Mouse (Mus musculus): ENCODE measurements around the gene Dhx58.
A peak's percentile ranks its signal among the peaks of the same experiment; 100 is the strongest.

Dhx58 gene

GRCm38 (mm10) chr11:100700710-100701109 lies 3.4 kb downstream of the Dhx58 start:
- no peak for DNase-seq (ENCODE audit: low read depth, low spot score)
- Histone ChIP-seq H3K27me3 (ENCODE audit: control insufficient read depth, insufficient read depth, low read length, poor library complexity, severe bottlenecking) (no peaks in the 10 kb centered on the region), H3K36me3 (ENCODE audit: control insufficient read depth, insufficient read depth, low read length, poor library complexity, severe bottlenecking) (peaks cover 1% of the 10 kb centered on the region; the same call in 1 of the 2 replicates)

- DNase-seq (ENCODE audit: low read depth, low spot score) = no peak
- H3K36me3 ChIP-seq (ENCODE audit: control insufficient read depth, insufficient read depth, low read length, poor library complexity, severe bottlenecking) = peaks cover 1% of the 10 kb centered on the region
- no peaks in the 10 kb centered on the region for H3K27me3 ChIP-seq (ENCODE audit: control insufficient read depth, insufficient read depth, low read length, poor library complexity, severe bottlenecking)
Observed at GRCm38 (mm10) chr11:100697921-100698320, 6.2 kb downstream of the Dhx58 start.

DNA sequence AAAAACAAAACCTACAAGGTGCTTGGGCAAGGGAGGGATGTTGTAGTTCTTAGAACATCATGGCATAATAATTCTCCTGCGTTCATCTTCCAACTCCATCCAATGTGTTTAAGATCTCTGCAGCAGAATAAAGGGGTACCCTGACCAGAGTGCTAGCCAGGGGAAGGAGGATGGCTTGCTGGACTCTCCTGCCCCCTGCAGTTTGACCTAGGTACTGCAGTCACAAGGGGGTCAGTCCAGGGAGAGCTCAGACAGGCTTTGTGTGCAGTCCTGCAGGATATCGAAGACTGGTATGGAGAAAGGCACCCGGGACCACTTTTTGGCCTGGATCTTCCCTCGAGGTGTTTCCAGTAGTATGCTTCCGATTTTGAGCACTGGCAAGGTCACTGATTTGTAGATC lies 9.1 kb downstream of the Dhx58 start:
- H3K27me3 ChIP-seq (ENCODE audit: control insufficient read depth, insufficient read depth, low read length, poor library complexity, severe bottlenecking) = no peaks in the 10 kb centered on the region
- DNase-seq (ENCODE audit: low read depth, low spot score) = peak; percentile 83
- peaks cover 1% of the 10 kb centered on the region for H3K36me3 ChIP-seq (ENCODE audit: control insufficient read depth, insufficient read depth, low read length, poor library complexity, severe bottlenecking)

DNA sequence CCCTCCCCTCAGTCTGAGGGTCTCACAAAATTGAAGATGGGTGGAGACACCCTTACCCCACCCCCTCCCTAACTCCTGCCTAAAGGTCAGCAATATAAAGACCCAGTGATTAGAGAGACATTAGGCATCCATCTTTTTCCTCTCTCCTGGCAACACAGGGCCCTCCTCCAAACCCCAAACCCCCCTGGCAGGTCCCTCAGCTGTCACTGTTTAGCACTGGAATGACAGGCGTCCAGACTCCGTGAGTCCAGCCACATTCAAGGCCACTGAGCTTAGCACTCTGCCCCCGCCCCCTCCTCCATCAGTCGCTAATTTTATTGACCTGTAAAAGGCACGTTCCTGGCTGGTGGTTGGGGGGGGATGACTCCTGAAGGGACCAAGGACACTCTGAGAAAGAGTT lies 10.9 kb downstream of the Dhx58 start:
- H3K36me3 ChIP-seq (ENCODE audit: control insufficient read depth, insufficient read depth, low read length, poor library complexity, severe bottlenecking) = no peaks in the 10 kb centered on the region; the same call in 1 of the 2 replicates
- no peaks in the 10 kb centered on the region for H3K27me3 ChIP-seq (ENCODE audit: control insufficient read depth, insufficient read depth, low read length, poor library complexity, severe bottlenecking)
- no peak for DNase-seq (ENCODE audit: low read depth, low spot score)

DNA sequence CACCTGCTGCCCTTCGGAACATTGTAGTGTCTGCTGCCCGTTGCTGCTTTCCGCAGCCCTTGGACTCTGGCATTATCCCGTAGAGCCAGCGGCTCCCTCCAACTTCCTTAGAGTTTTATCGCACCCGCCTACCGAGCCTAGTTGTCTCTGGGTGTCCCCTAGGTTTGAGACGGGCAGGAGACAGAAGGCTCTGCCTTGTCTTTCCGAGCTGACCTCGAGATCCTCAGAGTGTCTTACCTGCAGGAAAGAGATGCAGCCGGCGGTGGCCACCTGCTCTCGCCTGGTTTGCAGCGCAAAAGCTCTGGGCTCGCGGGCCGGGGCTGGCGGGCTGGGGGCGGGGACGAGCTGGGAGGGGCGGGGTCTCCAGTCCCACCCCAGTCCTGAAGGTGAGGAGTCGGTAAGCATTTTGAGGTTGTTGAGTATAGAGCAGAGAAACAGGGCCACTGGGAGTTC lies 11.9 kb downstream of the Dhx58 start, which contains the start of gene Zfp385c:
TSS of gene Zfp385c (minus strand) at position 292 of the 453 bp plus-strand sequence.
- Histone ChIP-seq H3K27me3 (ENCODE audit: control insufficient read depth, insufficient read depth, low read length, poor library complexity, severe bottlenecking) (no peaks in the 10 kb centered on the region), H3K36me3 (ENCODE audit: control insufficient read depth, insufficient read depth, low read length, poor library complexity, severe bottlenecking) (no peaks in the 10 kb centered on the region; the same call in 1 of the 2 replicates)
- peak; percentile 20 for DNase-seq (ENCODE audit: low read depth, low spot score)

- Histone ChIP-seq H3K36me3 (ENCODE audit: control insufficient read depth, insufficient read depth, low read length, poor library complexity, severe bottlenecking) (no peaks in the 10 kb centered on the region; the same call in 1 of the 2 replicates), H3K27me3 (ENCODE audit: control insufficient read depth, insufficient read depth, low read length, poor library complexity, severe bottlenecking) (no peaks in the 10 kb centered on the region)
- DNase-seq (ENCODE audit: low read depth, low spot score) = no peak
Observed at GRCm38 (mm10) chr11:100690389-100690788, 13.7 kb downstream of the Dhx58 start.

GRCm38 (mm10) chr11:100688443-100688842 lies 15.6 kb downstream of the Dhx58 start:
- H3K27me3 ChIP-seq (ENCODE audit: control insufficient read depth, insufficient read depth, low read length, poor library complexity, severe bottlenecking) = no peaks in the 10 kb centered on the region
- DNase-seq (ENCODE audit: low read depth, low spot score) = no peak
- no peaks in the 10 kb centered on the region for H3K36me3 ChIP-seq (ENCODE audit: control insufficient read depth, insufficient read depth, low read length, poor library complexity, severe bottlenecking)

- no peaks in the 10 kb centered on the region for H3K36me3 ChIP-seq (ENCODE audit: control insufficient read depth, insufficient read depth, low read length, poor library complexity, severe bottlenecking)
- H3K27me3 ChIP-seq (ENCODE audit: control insufficient read depth, insufficient read depth, low read length, poor library complexity, severe bottlenecking) = no peaks in the 10 kb centered on the region
- no peak for DNase-seq (ENCODE audit: low read depth, low spot score)
Observed at GRCm38 (mm10) chr11:100687265-100687664, 16.8 kb downstream of the Dhx58 start.

DNA sequence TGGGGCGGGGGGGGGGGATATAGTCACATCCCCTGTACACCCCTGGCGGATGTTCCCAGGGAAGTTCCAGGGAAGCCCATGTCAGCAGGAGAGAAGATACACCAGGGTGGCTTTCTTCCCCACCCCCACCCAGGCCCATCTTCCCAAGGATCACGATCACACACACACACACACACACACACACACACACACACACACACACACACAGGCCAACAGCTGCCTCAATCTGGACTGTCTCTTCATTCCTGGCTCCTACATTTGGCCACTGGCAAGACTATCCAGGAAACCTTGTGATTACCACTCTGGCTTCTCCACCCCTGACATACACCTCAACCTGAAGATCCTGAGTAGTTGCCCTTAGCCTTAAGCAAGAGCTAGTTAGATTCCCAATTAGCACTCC lies 18.7 kb downstream of the Dhx58 start:
- Histone ChIP-seq H3K27me3 (ENCODE audit: control insufficient read depth, insufficient read depth, low read length, poor library complexity, severe bottlenecking) (no peaks in the 10 kb centered on the region), H3K36me3 (ENCODE audit: control insufficient read depth, insufficient read depth, low read length, poor library complexity, severe bottlenecking) (no peaks in the 10 kb centered on the region)
- no peak for DNase-seq (ENCODE audit: low read depth, low spot score)

DNA sequence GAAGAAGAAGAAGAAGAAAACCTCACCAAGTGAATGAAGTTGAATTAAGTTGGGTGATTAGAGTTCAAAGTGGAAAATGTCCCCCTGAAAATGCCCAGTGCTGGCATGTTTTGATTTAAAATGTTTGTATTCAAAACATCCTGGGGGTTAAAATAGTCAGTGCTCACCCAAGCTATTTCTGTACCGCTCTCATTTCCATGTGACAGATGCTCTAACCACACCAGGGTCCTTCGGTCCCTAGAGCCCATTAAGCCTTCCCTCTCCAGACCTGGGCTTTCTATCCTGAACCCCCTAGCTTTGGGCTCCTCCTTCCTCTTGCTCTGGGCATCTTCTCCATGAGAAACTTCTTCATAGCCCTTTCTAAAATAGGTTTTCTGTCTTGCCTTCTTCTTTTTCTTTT lies 20.0 kb downstream of the Dhx58 start:
- Histone ChIP-seq H3K36me3 (ENCODE audit: control insufficient read depth, insufficient read depth, low read length, poor library complexity, severe bottlenecking) (no peaks in the 10 kb centered on the region), H3K27me3 (ENCODE audit: control insufficient read depth, insufficient read depth, low read length, poor library complexity, severe bottlenecking) (no peaks in the 10 kb centered on the region)
- DNase-seq (ENCODE audit: low read depth, low spot score) = no peak

DNA sequence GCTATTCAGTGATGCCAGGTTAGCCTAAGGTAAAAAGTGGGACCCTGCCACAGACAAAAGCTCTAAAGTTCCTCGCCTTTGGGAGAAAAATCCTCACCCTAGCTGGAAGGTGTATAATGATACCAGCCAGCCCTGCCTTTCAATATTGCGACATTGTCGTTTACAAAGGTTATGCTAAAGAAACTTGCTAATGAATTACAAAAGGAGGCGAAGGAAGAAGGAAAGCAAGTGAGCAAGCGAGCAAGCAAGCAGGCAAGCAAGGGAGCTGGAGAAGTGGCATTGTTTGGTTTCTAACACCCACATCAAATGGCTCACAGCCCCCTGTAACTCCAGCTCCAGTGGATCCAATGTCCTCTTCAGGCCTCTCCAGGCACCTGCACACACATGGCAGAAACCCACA lies 21.5 kb downstream of the Dhx58 start:
- Histone ChIP-seq H3K27me3 (ENCODE audit: control insufficient read depth, insufficient read depth, low read length, poor library complexity, severe bottlenecking) (no peaks in the 10 kb centered on the region), H3K36me3 (ENCODE audit: control insufficient read depth, insufficient read depth, low read length, poor library complexity, severe bottlenecking) (no peaks in the 10 kb centered on the region)
- DNase-seq (ENCODE audit: low read depth, low spot score) = no peak

GRCm38 (mm10) chr11:100681826-100682225 lies 22.2 kb downstream of the Dhx58 start:
- Histone ChIP-seq H3K36me3 (ENCODE audit: control insufficient read depth, insufficient read depth, low read length, poor library complexity, severe bottlenecking) (no peaks in the 10 kb centered on the region), H3K27me3 (ENCODE audit: control insufficient read depth, insufficient read depth, low read length, poor library complexity, severe bottlenecking) (no peaks in the 10 kb centered on the region)
- no peak for DNase-seq (ENCODE audit: low read depth, low spot score)

DNA sequence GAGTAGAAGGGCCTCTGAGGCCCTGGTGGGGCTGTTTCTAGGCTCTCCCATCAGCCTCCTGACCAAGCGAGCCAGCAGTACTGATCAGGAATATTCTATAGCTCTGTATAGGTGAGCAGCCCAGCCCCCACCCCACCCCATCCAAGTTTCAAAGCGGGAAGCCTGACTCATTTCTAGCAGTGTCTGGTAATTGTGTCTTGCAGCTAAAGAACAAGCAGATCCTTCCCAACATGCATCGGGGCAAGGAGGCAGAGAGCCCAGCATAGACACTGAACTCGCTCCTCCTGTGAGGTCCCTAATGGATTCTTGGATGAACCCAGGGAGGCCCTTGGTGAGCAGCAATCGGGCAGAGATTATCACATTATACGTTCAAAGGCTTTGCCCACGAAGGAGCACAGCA lies 26.3 kb downstream of the Dhx58 start:
- no peaks in the 10 kb centered on the region for H3K27me3 ChIP-seq (ENCODE audit: control insufficient read depth, insufficient read depth, low read length, poor library complexity, severe bottlenecking)
- DNase-seq (ENCODE audit: low read depth, low spot score) = no peak
- no peaks in the 10 kb centered on the region for H3K36me3 ChIP-seq (ENCODE audit: control insufficient read depth, insufficient read depth, low read length, poor library complexity, severe bottlenecking)

GRCm38 (mm10) chr11:100673169-100673568 lies 30.9 kb downstream of the Dhx58 start:
- Histone ChIP-seq H3K27me3 (ENCODE audit: control insufficient read depth, insufficient read depth, low read length, poor library complexity, severe bottlenecking) (no peaks in the 10 kb centered on the region), H3K36me3 (ENCODE audit: control insufficient read depth, insufficient read depth, low read length, poor library complexity, severe bottlenecking) (no peaks in the 10 kb centered on the region)
- DNase-seq (ENCODE audit: low read depth, low spot score) = no peak

- H3K27me3 ChIP-seq (ENCODE audit: control insufficient read depth, insufficient read depth, low read length, poor library complexity, severe bottlenecking) = no peaks in the 10 kb centered on the region
- DNase-seq (ENCODE audit: low read depth, low spot score) = no peak
- H3K36me3 ChIP-seq (ENCODE audit: control insufficient read depth, insufficient read depth, low read length, poor library complexity, severe bottlenecking) = no peaks in the 10 kb centered on the region
Observed at GRCm38 (mm10) chr11:100671956-100672355, 32.1 kb downstream of the Dhx58 start.

DNA sequence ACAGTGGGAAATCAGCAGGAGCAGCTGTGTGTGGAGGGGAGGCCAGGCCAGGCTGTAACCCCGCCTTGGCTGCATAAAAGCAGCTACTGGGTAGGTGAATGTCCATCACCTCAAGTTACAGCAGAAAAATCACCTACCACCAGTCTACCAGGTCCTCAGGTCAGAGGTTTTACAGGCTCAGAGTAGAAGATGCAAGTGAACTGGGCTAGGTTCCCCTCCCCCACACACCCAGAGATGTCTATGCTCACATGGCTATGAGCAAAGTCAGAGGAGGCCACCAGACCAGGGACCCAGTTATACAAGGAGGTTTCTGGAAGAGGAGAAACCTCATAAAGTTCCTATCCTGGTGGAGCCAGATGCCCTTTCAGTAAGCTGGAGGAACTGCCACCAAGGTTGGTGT lies 33.0 kb downstream of the Dhx58 start:
- Histone ChIP-seq H3K27me3 (ENCODE audit: control insufficient read depth, insufficient read depth, low read length, poor library complexity, severe bottlenecking) (no peaks in the 10 kb centered on the region), H3K36me3 (ENCODE audit: control insufficient read depth, insufficient read depth, low read length, poor library complexity, severe bottlenecking) (no peaks in the 10 kb centered on the region)
- no peak for DNase-seq (ENCODE audit: low read depth, low spot score)
